Comparison of ENCODE assay signal across 11 mouse cellular contexts in the genomic region with DNA sequence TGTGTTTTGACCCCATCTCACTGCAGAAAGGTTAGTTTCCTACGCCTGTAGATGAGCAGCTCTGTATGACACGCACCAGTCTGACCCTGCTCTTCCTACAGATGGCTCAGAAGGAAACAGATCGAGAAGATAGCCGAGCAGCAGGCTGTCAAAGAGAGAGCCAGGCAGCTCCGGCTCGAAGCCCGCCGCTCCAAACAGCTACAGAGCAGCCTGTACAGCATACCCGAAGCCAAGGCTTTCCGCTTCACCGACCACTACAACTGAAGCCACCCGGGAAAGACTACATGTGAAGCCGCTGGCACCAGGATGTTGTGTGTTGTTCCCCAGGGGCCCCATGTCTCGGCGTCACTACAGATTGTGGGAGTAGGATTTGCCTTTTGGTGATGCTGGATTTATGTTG. TPM values are rescaled to one million over a fixed set of nuclear protein-coding genes. Genes with fewer than 3 reads are reported as not detected.
DNase-seq lines count a peak whose midpoint lies in the region; ATAC-seq lines count a peak whose summit lies in the region.
"Had no signal": no experiment of that assay in that cellular context is flagged by ENCODE, and none has a peak within 500 bp of the region (broad histone marks: within the 10 kb centered on the region; RNA-seq: fewer than 3 reads in every experiment).

No protein-coding gene starts in this region.

- H3K4me3 ChIP-seq in hindbrain, embryonic 16.5 days (ENCODE audit: low read length): no peak overlapping the region
- no peak overlapping the region for H3K4me3 ChIP-seq in hindbrain, embryonic 10.5 days
- H3K4me3 ChIP-seq: limb, embryonic 12.5 days had no signal

- no peaks in the 10 kb centered on the region for H3K9me3 ChIP-seq in hindbrain, embryonic 16.5 days (ENCODE audit: control insufficient read depth, low read length)
- no peaks in the 10 kb centered on the region for H3K9me3 ChIP-seq in hindbrain, embryonic 10.5 days
- H3K9me3 ChIP-seq: limb, embryonic 12.5 days had no signal

- H3K4me1 ChIP-seq in hindbrain, embryonic 16.5 days (ENCODE audit: control insufficient read depth, insufficient read depth, low read depth, low read length): no peaks in the 10 kb centered on the region; the same call in 1 of the 2 replicates
- H3K4me1 ChIP-seq in hindbrain, embryonic 10.5 days (replicated peaks): 0 out of 2 replicates have a peak, but pooled peaks cover 3% of the 10 kb centered on the region
- H3K4me1 ChIP-seq: limb, embryonic 12.5 days had no signal

- WGBS in hindbrain, embryonic 16.5 days: 56% methylated on average over 15 of the region's 15 CpGs
- WGBS in hindbrain, embryonic 10.5 days: 60% methylated on average over 15 of the region's 15 CpGs

- peaks cover 12% of the 10 kb centered on the region for H3K36me3 ChIP-seq in hindbrain, embryonic 16.5 days (ENCODE audit: control insufficient read depth, insufficient read depth, low read length)
- H3K36me3 ChIP-seq in hindbrain, embryonic 10.5 days: peaks cover 28% of the 10 kb centered on the region

- peak; percentile 65 for ATAC-seq in hindbrain, embryonic 16.5 days
- ATAC-seq in cerebellum, adult (ENCODE audit: insufficient number of reproducible peaks, low FRiP score, low TSS enrichment): peak; percentile 97
- ATAC-seq: CD4-positive, CD25-positive, alpha-beta regulatory T cell, adult 4 months had no signal

- DNase-seq in hindbrain, embryonic 10.5 days (ENCODE audit: low spot score): no peak
- DNase-seq in MN1 (ENCODE audit: low spot score): peak; percentile 51
- DNase-seq in cerebellum, postnatal 36 days: peak; percentile 69 to 71
- DNase-seq in left cerebral cortex, adult 8-10 months (ENCODE audit: low spot score in 2 of 2): no peak
- DNase-seq in urinary bladder, postnatal 10 days (ENCODE audit: low spot score): no peak
- DNase-seq: right cerebral cortex, postnatal 25 days; thymus, adult 2 months had no signal

- no peak overlapping the region for H3K4me2 ChIP-seq in hindbrain, embryonic 16.5 days (ENCODE audit: low read length)
- H3K4me2 ChIP-seq: limb, embryonic 12.5 days had no signal

- H3K9ac ChIP-seq in hindbrain, embryonic 16.5 days (ENCODE audit: low read depth, low read length): no peak overlapping the region
- H3K9ac ChIP-seq: limb, embryonic 12.5 days had no signal

- no peaks in the 10 kb centered on the region for H3K27me3 ChIP-seq in hindbrain, embryonic 16.5 days (replicated peaks; ENCODE audit: control insufficient read depth, insufficient read depth, low read length)
- H3K27me3 ChIP-seq in hindbrain, embryonic 10.5 days (ENCODE audit: insufficient read depth, poor library complexity, severe bottlenecking): no peaks in the 10 kb centered on the region
- H3K27me3 ChIP-seq: limb, embryonic 12.5 days had no signal

- H3K27ac ChIP-seq in hindbrain, embryonic 16.5 days (ENCODE audit: low read depth, low read length): no peak overlapping the region
- H3K27ac ChIP-seq in hindbrain, embryonic 10.5 days: no peak overlapping the region
- H3K27ac ChIP-seq: limb, embryonic 12.5 days had no signal

RNA-seq across cellular contexts. Expression of a gene that starts 12.0 kb away (rescaled TPM):
- polyA plus RNA-seq in hindbrain, embryonic 16.5 days (2015; fragmentation: Nextera tagmentation; extraction: Ambion mirVana): 23.9 and 26.4 TPM in 2 replicates
- 11.2 and 12.2 TPM in 2 replicates for polyA plus RNA-seq in hindbrain, embryonic 10.5 days (2016; fragmentation: Nextera tagmentation; extraction: Ambion mirVana)
- 10 to 100 TPM; 23.6 to 25.6 (median 24.5) TPM for total RNA-seq in left cerebral cortex, adult 8-10 months (2022)

RNA-seq across cellular contexts. Expression of a gene that starts 16.5 kb away (rescaled TPM):
- 32.0 and 35.8 TPM in 2 replicates for polyA plus RNA-seq in hindbrain, embryonic 16.5 days (2015; fragmentation: Nextera tagmentation; extraction: Ambion mirVana)
- polyA plus RNA-seq in hindbrain, embryonic 10.5 days (2016; fragmentation: Nextera tagmentation; extraction: Ambion mirVana): 30.7 and 31.8 TPM in 2 replicates
- 10 to 100 TPM; 22.7 to 32.0 (median 28.0) TPM for total RNA-seq in left cerebral cortex, adult 8-10 months (2022)

RNA-seq across cellular contexts. Expression of a gene that starts 19.9 kb away (rescaled TPM):
- 29.4 and 31.3 TPM in 2 replicates for polyA plus RNA-seq in hindbrain, embryonic 16.5 days (2015; fragmentation: Nextera tagmentation; extraction: Ambion mirVana)
- polyA plus RNA-seq in hindbrain, embryonic 10.5 days (2016; fragmentation: Nextera tagmentation; extraction: Ambion mirVana): 26.2 and 26.4 TPM in 2 replicates
- 10 to 100 TPM; 18.6 to 24.0 (median 22.1) TPM for total RNA-seq in left cerebral cortex, adult 8-10 months (2022)

RNA-seq across cellular contexts. Expression of a gene that starts 38.6 kb away (rescaled TPM):
- polyA plus RNA-seq in hindbrain, embryonic 16.5 days (2015; fragmentation: Nextera tagmentation; extraction: Ambion mirVana): 9.1 and 9.5 TPM in 2 replicates
- polyA plus RNA-seq in hindbrain, embryonic 10.5 days (2016; fragmentation: Nextera tagmentation; extraction: Ambion mirVana): 8.2 and 12.5 TPM in 2 replicates
- total RNA-seq in left cerebral cortex, adult 8-10 months (2022): 10 to 100 TPM; 12.6 to 15.1 (median 13.7) TPM

Comparison
In these comparisons a context has a peak if more than half of its experiments do, and no peak if none do; other contexts are left out.
1. DNase-seq: peak in MN1 (single experiment) and cerebellum, postnatal 36 days (2 of 2); none in hindbrain, embryonic 10.5 days (single experiment), left cerebral cortex, adult 8-10 months (0 of 2) and urinary bladder, postnatal 10 days (single experiment).